Mouse (Mus musculus) liver, adult 2 months (tissue): ENCODE results near the gene Wfdc9. TPM values are rescaled to one million over a fixed set of nuclear protein-coding genes. Genes with fewer than 3 reads are reported as not detected.

Experiments
- DNase-seq: peaks from one replicate; pipeline ENCODE4 v3.0.0-alpha.2; 2011; ENCODE audit warnings: low read depth, low spot score; ENCODE audit errors: extremely low read depth
- H3K27ac ChIP-seq: fragments of 200-500 bp; replicated peaks from 2 replicates; pipeline ENCODE4 v1.5.1; 2012; ENCODE audit warnings: low read depth, mild to moderate bottlenecking, control low read depth, inconsistent platforms, low read length; ENCODE audit not compliant: insufficient read depth
- H3K27me3 ChIP-seq: fragments of 200-500 bp; 2 replicates; pipeline ENCODE4 v1.6.1; 2012; ENCODE audit warnings: mild to moderate bottlenecking, moderate library complexity, low read length, inconsistent platforms; ENCODE audit not compliant: control insufficient read depth, insufficient read depth
- H3K36me3 ChIP-seq: fragments of 200-500 bp; 2 replicates; pipeline ENCODE4 v1.6.1; 2012; ENCODE audit warnings: low read length, inconsistent platforms; ENCODE audit not compliant: control insufficient read depth, insufficient read depth
- H3K4me1 ChIP-seq: fragments of 200-500 bp; 2 replicates; pipeline ENCODE4 v1.6.1; 2011; ENCODE audit warnings: low read length; ENCODE audit not compliant: control insufficient read depth, insufficient read depth
- H3K4me3 ChIP-seq: fragments of 200-500 bp; 2 replicates; pipeline ENCODE4 v1.5.1; 2011; ENCODE audit warnings: low read depth, mild to moderate bottlenecking, control low read depth, low read length, moderate library complexity; ENCODE audit not compliant: insufficient read depth
- H3K79me2 ChIP-seq: fragments of 200-500 bp; 2 replicates; pipeline ENCODE4 v1.6.1; 2012; ENCODE audit warnings: inconsistent platforms, mild to moderate bottlenecking, low read length, moderate library complexity; ENCODE audit not compliant: control insufficient read depth, insufficient read depth
- H3K9ac ChIP-seq: fragments of 200-500 bp; 2 replicates; pipeline ENCODE4 v1.6.1; 2012; ENCODE audit warnings: low read depth, mild to moderate bottlenecking, control low read depth, inconsistent platforms, low read length
- CTCF ChIP-seq: fragments of 200-500 bp; IDR thresholded peaks from 2 replicates; pipeline ENCODE4 v1.5.1; 2011; ENCODE audit warnings: low read depth, low read length, control low read depth
- POLR2A ChIP-seq: fragments of 200-500 bp; IDR thresholded peaks from 2 replicates; pipeline ENCODE4 v1.6.1; 2011; ENCODE audit warnings: low read length, control low read depth; ENCODE audit not compliant: insufficient read depth; ENCODE audit errors: extremely low read depth
- WGBS: fragments of 180-500 bp; shearing (Covaris S2); methylation state at CpG from one replicate; pipeline ENCODE4 v1.1.7; 2018; 5-methylcytosine and 5-hydroxymethylcytosine counted together
- polyA plus RNA-seq: library from polyadenylated mRNA; depleted of rRNA; stranded (reverse); fragments of >200 nt; gene quantifications from 2 replicates; pipeline ENCODE4 v1.2.3, GENCODE M21; 2012
- total RNA-seq: library from RNA; depleted of rRNA; stranded (reverse); fragments of >200 nt; gene quantifications from 2 replicates; pipeline ENCODE4 v1.2.3, GENCODE M21; 2014

The Wfdc9 gene
- total and polyA plus RNA-seq, 2 experiments: not detected

GRCm38 (mm10) chr2:164698201-164698600 is 41.8 kb upstream of the Wfdc9 start, which contains the start of gene Spint4:
Spint4 (plus strand) TSS chr2:164698501.
- WGBS: 81% methylated on average over 4 of the region's 4 CpGs
- Histone ChIP-seq H3K79me2 (no peaks in the 10 kb centered on the region), H3K4me3 (no peak within 1 kb of the TSS), H3K9ac (no peak within 1 kb of the TSS), H3K36me3 (no peaks in the 10 kb centered on the region), H3K4me1 (no peaks in the 10 kb centered on the region), H3K27ac (no peak within 1 kb of the TSS), H3K27me3 (no peaks in the 10 kb centered on the region; the same call in 1 of the 2 replicates)
- no peak for DNase-seq
- TF ChIP-seq POLR2A: no peak
- TF ChIP-seq CTCF: no peak

GRCm38 (mm10) chr2:164684807-164685206 is 28.4 kb upstream of the Wfdc9 start, which contains the start of gene Wfdc13:
Wfdc13 (plus strand) TSS chr2:164685107.
- Histone ChIP-seq H3K27ac (no peak within 1 kb of the TSS), H3K79me2 (no peaks in the 10 kb centered on the region), H3K27me3 (peaks cover 2% of the 10 kb centered on the region; the same call in 1 of the 2 replicates), H3K36me3 (no peaks in the 10 kb centered on the region), H3K4me1 (no peaks in the 10 kb centered on the region), H3K4me3 (no peak within 1 kb of the TSS), H3K9ac (no peak within 1 kb of the TSS)
- 60% methylated on average over 3 of the region's 3 CpGs for WGBS
- TF ChIP-seq POLR2A (no peak), CTCF (no peak)
- no peak for DNase-seq

GRCm38 (mm10) chr2:164679906-164680305 is 23.5 kb upstream of the Wfdc9 start:
- no peaks in the 10 kb centered on the region for H3K79me2 ChIP-seq
- no peaks in the 10 kb centered on the region for H3K36me3 ChIP-seq
- H3K27me3 ChIP-seq: no peaks in the 10 kb centered on the region
- 60% methylated on average over 3 of the region's 3 CpGs for WGBS
- DNase-seq: no peak
- H3K4me1 ChIP-seq: 0 out of 2 replicates have a peak, but pooled peaks cover 3% of the 10 kb centered on the region
- H3K9ac ChIP-seq: no peak overlapping the region
- no peak overlapping the region for H3K4me3 ChIP-seq
- TF ChIP-seq CTCF: no peak
- TF ChIP-seq POLR2A: no peak
- no peak overlapping the region for H3K27ac ChIP-seq

- TF ChIP-seq CTCF (peak; percentile 81), POLR2A (no peak)
- Histone ChIP-seq H3K36me3 (no peaks in the 10 kb centered on the region), H3K4me3 (no peak overlapping the region), H3K4me1 (0 out of 2 replicates have a peak, but pooled peaks cover 3% of the 10 kb centered on the region), H3K27ac (no peak overlapping the region), H3K27me3 (no peaks in the 10 kb centered on the region), H3K79me2 (no peaks in the 10 kb centered on the region), H3K9ac (peak overlapping the region; percentile 29; the same call in 1 of the 2 replicates)
- WGBS: 20% methylated on average over 19 of the region's 19 CpGs
- peak; percentile 50 for DNase-seq
Observed at GRCm38 (mm10) chr2:164678848-164679625, 22.7 kb upstream of the Wfdc9 start.

- no peak overlapping the region for H3K27ac ChIP-seq
- 74% methylated on average over 16 of the region's 16 CpGs for WGBS
- no peaks in the 10 kb centered on the region for H3K79me2 ChIP-seq
- no peak overlapping the region for H3K4me3 ChIP-seq
- 0 out of 2 replicates have a peak, but pooled peaks cover 3% of the 10 kb centered on the region for H3K4me1 ChIP-seq
- no peaks in the 10 kb centered on the region for H3K36me3 ChIP-seq
- no peaks in the 10 kb centered on the region for H3K27me3 ChIP-seq
- H3K9ac ChIP-seq: no peak overlapping the region
- TF ChIP-seq CTCF (no peak), POLR2A (no peak)
- peak; percentile 15 for DNase-seq
Observed at GRCm38 (mm10) chr2:164676916-164677685, 20.7 kb upstream of the Wfdc9 start.
